Mouse (Mus musculus): ENCODE data around the gene Sdf4. TPM values are rescaled to one million over a fixed set of nuclear protein-coding genes. Genes with fewer than 3 reads are reported as not detected.

Gene Sdf4
- total RNA-seq, 2 experiments from 2014 or later, result 16.7 to 101 TPM

DNA sequence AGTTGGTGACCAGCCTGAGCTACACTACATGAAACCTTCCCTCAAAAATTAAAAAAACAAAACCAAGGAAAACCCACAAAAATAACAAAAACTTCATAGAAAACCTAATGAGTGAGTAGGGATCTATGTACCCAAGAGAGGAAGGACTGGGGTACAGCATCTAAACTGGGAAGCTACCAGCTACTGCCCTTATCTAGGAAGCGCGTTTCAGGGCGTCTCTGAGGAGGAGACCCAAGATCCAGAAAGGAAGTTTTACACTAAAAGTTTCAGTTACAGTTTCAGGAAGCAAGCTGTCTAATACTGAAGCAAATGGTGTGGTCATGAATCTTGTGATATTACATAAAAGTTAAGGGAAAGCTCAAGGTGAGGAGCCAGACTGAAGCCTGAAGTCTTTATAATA, 57.1 kb downstream of the Sdf4 start:
- ATAC-seq (replicated peaks; ENCODE audit: low FRiP score, poor library complexity, severe bottlenecking), result no peak

DNA sequence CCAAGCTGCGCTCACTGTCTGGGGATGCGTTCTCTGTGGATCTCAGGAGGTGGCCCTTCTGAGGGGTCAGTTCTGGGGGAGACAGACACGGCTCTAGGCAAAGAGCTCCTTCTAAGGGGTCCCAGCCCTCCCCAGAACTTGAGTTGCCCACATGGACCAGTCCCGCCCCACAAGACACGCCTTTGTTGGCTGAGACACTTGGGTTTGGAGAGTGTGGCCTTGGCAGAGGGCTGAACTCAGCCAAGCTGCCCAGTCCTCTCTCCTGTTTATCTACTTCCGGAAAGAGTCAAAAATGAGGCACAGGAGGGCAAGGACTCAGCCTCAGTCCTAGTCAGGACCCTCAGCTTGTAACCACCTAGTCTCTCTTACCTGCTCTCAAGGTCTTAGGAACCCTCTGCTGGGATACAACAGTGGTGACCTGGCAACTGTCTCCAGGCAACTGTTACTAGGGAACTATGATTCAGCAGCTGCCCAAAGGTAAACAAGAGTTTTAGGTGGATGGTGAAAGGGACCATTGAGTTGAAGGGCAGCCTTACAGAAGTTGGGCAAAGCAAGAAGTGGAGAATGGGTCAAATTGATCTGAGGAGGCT, 57.8 kb downstream of the Sdf4 start:
- ATAC-seq (replicated peaks; ENCODE audit: low FRiP score, poor library complexity, severe bottlenecking), result no peak

DNA sequence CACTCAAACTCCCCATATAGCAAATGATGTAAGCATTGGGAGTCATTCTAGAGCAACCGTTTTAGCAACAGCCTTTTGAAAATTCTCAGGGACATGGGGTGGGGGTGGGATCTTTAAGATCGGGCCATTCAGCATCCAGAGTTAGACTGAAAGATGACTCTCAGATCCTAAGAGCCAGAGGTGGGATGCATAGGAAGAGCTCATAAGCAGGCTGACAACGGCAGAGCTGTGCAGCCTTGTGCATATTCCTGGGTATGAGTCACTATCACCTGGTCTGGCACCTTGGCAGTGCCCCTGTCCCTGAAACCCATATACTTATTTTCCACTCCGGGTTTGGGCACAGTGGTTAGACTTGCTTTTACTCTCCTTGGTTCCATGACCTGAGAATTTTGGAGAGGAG, 60.4 kb downstream of the Sdf4 start:
- no peak for ATAC-seq (replicated peaks; ENCODE audit: low FRiP score, poor library complexity, severe bottlenecking)

DNA sequence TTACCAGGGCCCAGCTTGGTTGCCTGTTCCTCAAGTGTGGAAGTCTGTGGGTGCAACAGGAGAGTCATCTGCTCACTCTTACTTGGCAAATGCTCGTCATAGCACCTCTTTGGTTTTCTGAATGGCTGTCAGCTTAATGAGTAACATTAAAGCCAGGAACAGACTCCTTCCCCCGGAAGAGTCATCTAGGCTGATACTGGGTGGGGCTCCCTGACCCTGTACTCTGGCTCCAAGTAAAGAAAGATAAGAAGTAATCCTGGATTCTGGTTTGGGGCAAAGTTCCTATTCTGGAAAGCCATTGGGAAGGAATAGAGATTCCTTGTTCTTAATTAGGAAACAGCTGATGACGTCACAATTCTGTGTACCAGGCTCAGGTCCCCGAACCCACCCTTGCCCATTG, 61.5 kb downstream of the Sdf4 start:
- ATAC-seq (replicated peaks; ENCODE audit: low FRiP score, poor library complexity, severe bottlenecking), result no peak

DNA sequence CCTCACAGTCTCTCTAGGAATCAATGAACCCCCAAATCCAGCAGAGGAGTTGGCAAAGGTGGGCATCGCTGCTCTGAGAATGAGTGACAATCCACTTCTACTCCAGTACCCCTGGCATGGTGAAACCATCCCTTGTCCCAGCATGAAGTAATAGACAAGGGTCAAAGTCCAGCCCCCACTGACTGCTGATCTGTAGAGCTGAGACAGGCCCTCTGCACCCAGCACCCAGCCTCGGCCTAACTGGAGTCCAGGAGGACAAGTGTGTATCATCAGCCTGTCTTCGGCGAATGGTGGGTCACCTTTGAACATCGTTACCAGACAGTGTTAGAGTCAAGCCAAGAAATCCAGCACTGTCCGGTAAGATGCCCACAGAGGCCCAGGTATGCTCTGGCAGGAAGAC, 61.9 kb downstream of the Sdf4 start:
- ATAC-seq (replicated peaks; ENCODE audit: low FRiP score, poor library complexity, severe bottlenecking), result no peak

DNA sequence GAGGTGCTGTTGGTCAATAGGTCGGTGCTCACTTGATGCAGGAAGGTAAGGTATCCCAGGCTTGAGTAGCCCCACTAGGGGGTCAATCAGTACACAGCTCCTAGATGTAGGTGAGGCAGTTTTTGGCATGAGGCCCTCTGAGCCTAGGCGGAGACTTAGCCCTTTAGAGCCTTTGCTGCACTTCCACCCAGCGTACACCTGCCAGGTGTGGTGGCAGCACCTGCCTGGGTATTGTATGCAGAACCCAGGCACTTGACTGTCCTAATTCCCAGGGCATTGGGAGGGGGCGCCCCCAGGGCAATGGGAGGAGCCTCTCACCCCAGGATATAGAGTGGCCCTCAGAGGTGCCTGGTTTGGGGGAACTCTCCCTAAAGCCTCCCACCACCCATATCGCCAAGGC, 62.5 kb downstream of the Sdf4 start:
- no peak for ATAC-seq (replicated peaks; ENCODE audit: low FRiP score, poor library complexity, severe bottlenecking)

DNA sequence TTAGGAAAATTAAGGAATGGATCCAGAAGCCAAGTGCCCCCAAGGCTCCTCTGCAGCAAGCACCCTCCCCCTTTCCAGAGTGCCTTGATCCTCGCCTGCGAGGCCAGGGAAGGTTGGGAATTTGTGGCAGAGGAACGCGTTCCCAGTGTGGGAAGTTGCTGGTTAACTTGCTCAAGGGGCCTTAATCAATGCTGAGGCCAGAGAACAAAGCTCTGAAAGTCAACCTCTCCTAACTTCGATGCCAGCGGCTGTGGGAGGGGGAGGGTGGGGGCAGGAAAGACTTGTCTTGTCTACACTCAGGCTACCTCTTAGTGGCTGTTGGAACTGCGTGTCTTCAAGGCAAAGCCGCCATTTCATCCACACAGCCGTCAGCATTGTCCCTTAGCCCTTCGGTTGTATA, 65.0 kb downstream of the Sdf4 start:
- no peak for ATAC-seq (replicated peaks; ENCODE audit: low FRiP score, poor library complexity, severe bottlenecking)

DNA sequence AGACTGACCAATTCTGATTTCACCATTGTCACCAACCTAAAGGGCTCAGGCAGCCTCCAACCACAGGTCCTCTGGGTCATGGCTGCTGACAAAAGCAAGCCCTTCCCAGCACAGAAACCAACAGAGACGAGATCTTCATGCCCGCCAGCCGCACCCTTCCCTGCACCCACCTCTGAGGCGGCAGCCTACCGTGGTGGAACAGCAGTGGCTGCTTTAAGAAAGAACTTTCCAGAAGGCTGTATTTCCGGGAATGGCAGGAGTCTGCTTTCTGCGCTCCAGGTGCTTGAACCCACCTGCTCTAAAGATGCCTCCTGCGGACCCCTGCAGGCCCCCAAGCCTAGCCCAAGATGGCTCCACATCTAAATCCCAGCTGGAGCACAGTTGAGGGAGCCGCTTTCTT, 66.2 kb downstream of the Sdf4 start:
- no peak for ATAC-seq (replicated peaks; ENCODE audit: low FRiP score, poor library complexity, severe bottlenecking)

DNA sequence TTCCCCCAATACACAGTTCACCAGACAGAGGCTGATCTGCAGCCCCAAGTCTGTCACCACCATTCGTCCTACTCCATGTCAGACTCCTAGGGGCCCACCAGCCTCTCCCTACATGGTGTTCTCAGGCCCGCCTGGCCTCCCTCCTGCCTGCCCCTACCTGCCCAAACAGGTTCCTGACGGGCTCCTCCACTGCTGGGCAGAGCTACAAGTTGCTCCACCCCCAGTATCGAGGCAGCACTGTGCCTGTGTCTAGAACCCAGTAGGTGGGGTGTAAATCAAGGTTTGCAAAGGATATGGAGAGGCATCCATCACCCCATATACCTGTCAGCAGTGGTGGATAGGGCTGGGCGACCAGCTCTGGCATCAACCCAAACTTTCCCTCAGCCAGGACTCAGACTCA, 66.6 kb downstream of the Sdf4 start, which contains the start of gene Ttll10:
Gene Ttll10, minus strand, starts transcription at position 154 of the 400 bp plus-strand sequence.
- ATAC-seq (replicated peaks; ENCODE audit: low FRiP score, poor library complexity, severe bottlenecking), result no peak

DNA sequence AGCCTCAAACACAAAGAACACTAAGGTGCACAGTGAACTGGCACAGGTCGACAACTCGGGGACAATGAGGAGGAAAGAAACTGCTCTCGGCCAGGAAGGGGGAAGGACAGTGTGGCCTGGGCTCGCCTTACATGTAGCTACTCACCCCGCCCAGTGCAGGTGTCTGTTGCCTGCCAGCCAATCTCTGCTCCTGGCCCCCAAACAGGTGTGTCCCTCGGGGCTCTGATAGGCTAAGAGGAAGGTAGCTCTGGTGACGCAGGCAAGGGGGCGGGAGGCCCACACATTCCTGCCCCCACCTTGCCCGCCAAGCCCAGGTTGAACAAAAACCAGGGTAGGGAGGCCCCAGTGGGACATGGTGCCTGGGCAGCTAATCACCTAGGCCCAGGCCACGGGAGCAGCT, 67.0 kb downstream of the Sdf4 start:
- ATAC-seq (replicated peaks; ENCODE audit: low FRiP score, poor library complexity, severe bottlenecking), result no peak

Other genes starting within 250 kb of the Sdf4 start
- gene Atad3a, start 231.8 kb upstream of the Sdf4 start, total RNA-seq (2015; ENCODE audit: low replicate concordance), result 4.6 and 14.0 TPM in 2 replicates
- 11.9 and 17.4 TPM in 2 replicates for gene Atad3a, start 231.8 kb upstream of the Sdf4 start, total RNA-seq (2017; ENCODE audit: low replicate concordance)
- not detected in 2 replicates for gene Vwa1, start 218.2 kb upstream of the Sdf4 start, total RNA-seq (2015; ENCODE audit: low replicate concordance)
- not detected in 2 replicates for gene Vwa1, start 218.2 kb upstream of the Sdf4 start, total RNA-seq (2017; ENCODE audit: low replicate concordance)
- 1.3 TPM in 1 of 2 replicates, not detected in the other for gene Tmem88b, start 207.0 kb upstream of the Sdf4 start, total RNA-seq (2015; ENCODE audit: low replicate concordance)
- gene Tmem88b, start 207.0 kb upstream of the Sdf4 start, total RNA-seq (2017; ENCODE audit: low replicate concordance), result 0.42 and 1.3 TPM in 2 replicates
- 2.5 TPM in 1 of 2 replicates, not detected in the other for gene Ankrd65, start 202.4 kb upstream of the Sdf4 start, total RNA-seq (2015; ENCODE audit: low replicate concordance)
- 1.7 and 4.3 TPM in 2 replicates for gene Ankrd65, start 202.4 kb upstream of the Sdf4 start, total RNA-seq (2017; ENCODE audit: low replicate concordance)
- gene Mrpl20, start 190.0 kb upstream of the Sdf4 start, total RNA-seq (2015; ENCODE audit: low replicate concordance), result 33.0 and 33.8 TPM in 2 replicates
- 18.9 and 45.0 TPM in 2 replicates for gene Mrpl20, start 190.0 kb upstream of the Sdf4 start, total RNA-seq (2017; ENCODE audit: low replicate concordance)
- gene Ccnl2, start 180.4 kb upstream of the Sdf4 start, total RNA-seq (2015; ENCODE audit: low replicate concordance), result 117 and 136 TPM in 2 replicates
- 187 and 202 TPM in 2 replicates for gene Ccnl2, start 180.4 kb upstream of the Sdf4 start, total RNA-seq (2017; ENCODE audit: low replicate concordance)
- gene Aurkaip1, start 161.6 kb upstream of the Sdf4 start, total RNA-seq (2015; ENCODE audit: low replicate concordance), result 25.0 and 35.9 TPM in 2 replicates
- gene Aurkaip1, start 161.6 kb upstream of the Sdf4 start, total RNA-seq (2017; ENCODE audit: low replicate concordance), result 48.7 and 56.0 TPM in 2 replicates
- 2.1 TPM in 1 of 2 replicates, not detected in the other for gene Mxra8, start 153.2 kb upstream of the Sdf4 start, total RNA-seq (2015; ENCODE audit: low replicate concordance)
- gene Mxra8, start 153.2 kb upstream of the Sdf4 start, total RNA-seq (2017; ENCODE audit: low replicate concordance), result not detected in 2 replicates
- 3.7 and 6.7 TPM in 2 replicates for gene Dvl1, start 145.5 kb upstream of the Sdf4 start, total RNA-seq (2015; ENCODE audit: low replicate concordance)
- gene Dvl1, start 145.5 kb upstream of the Sdf4 start, total RNA-seq (2017; ENCODE audit: low replicate concordance), result 4.8 and 6.3 TPM in 2 replicates
- gene Tas1r3, start 129.5 kb upstream of the Sdf4 start, total RNA-seq (2015; ENCODE audit: low replicate concordance), result not detected in 2 replicates
- 0.14 and 0.85 TPM in 2 replicates for gene Tas1r3, start 129.5 kb upstream of the Sdf4 start, total RNA-seq (2017; ENCODE audit: low replicate concordance)
- 1.5 and 1.7 TPM in 2 replicates for gene Cptp, start 123.4 kb upstream of the Sdf4 start, total RNA-seq (2015; ENCODE audit: low replicate concordance)
- gene Cptp, start 123.4 kb upstream of the Sdf4 start, total RNA-seq (2017; ENCODE audit: low replicate concordance), result 2.5 and 6.4 TPM in 2 replicates
- 5.6 and 10.0 TPM in 2 replicates for gene Ints11, start 123.3 kb upstream of the Sdf4 start, total RNA-seq (2015; ENCODE audit: low replicate concordance)
- gene Ints11, start 123.3 kb upstream of the Sdf4 start, total RNA-seq (2017; ENCODE audit: low replicate concordance), result 7.8 and 8.5 TPM in 2 replicates
- 2.3 and 5.9 TPM in 2 replicates for gene Pusl1, start 101.1 kb upstream of the Sdf4 start, total RNA-seq (2015; ENCODE audit: low replicate concordance)
- gene Pusl1, start 101.1 kb upstream of the Sdf4 start, total RNA-seq (2017; ENCODE audit: low replicate concordance), result 2.2 and 5.3 TPM in 2 replicates
- gene Acap3, start 101.0 kb upstream of the Sdf4 start, total RNA-seq (2015; ENCODE audit: low replicate concordance), result 5.6 and 10.0 TPM in 2 replicates
- gene Acap3, start 101.0 kb upstream of the Sdf4 start, total RNA-seq (2017; ENCODE audit: low replicate concordance), result 4.3 and 23.7 TPM in 2 replicates
- gene Ube2j2, start 49.0 kb upstream of the Sdf4 start, total RNA-seq (2015; ENCODE audit: low replicate concordance), result 9.4 and 19.4 TPM in 2 replicates
- gene Ube2j2, start 49.0 kb upstream of the Sdf4 start, total RNA-seq (2017; ENCODE audit: low replicate concordance), result 25.6 and 41.3 TPM in 2 replicates
- 99.9 and 100 TPM in 2 replicates for gene C1qtnf12, start 30.6 kb upstream of the Sdf4 start, total RNA-seq (2015; ENCODE audit: low replicate concordance)
- 21.5 and 35.8 TPM in 2 replicates for gene C1qtnf12, start 30.6 kb upstream of the Sdf4 start, total RNA-seq (2017; ENCODE audit: low replicate concordance)
- gene B3galt6, start 223 bp upstream of the Sdf4 start, total RNA-seq (2015; ENCODE audit: low replicate concordance), result 1.0 and 4.4 TPM in 2 replicates
- gene B3galt6, start 223 bp upstream of the Sdf4 start, total RNA-seq (2017; ENCODE audit: low replicate concordance), result 1.2 and 1.4 TPM in 2 replicates
- gene Tnfrsf4, start 21.0 kb downstream of the Sdf4 start, total RNA-seq (2015; ENCODE audit: low replicate concordance), result 5.2 TPM in 1 of 2 replicates, not detected in the other
- 5.5 TPM in 1 of 2 replicates, not detected in the other for gene Tnfrsf4, start 21.0 kb downstream of the Sdf4 start, total RNA-seq (2017; ENCODE audit: low replicate concordance)
- 16.5 TPM in 1 of 2 replicates, not detected in the other for gene Tnfrsf18, start 33.3 kb downstream of the Sdf4 start, total RNA-seq (2015; ENCODE audit: low replicate concordance)
- 2.3 and 2.9 TPM in 2 replicates for gene Tnfrsf18, start 33.3 kb downstream of the Sdf4 start, total RNA-seq (2017; ENCODE audit: low replicate concordance)
- gene Ttll10, start 66.5 kb downstream of the Sdf4 start, total RNA-seq (2015; ENCODE audit: low replicate concordance), result not detected in 2 replicates
- not detected in 2 replicates for gene Ttll10, start 66.5 kb downstream of the Sdf4 start, total RNA-seq (2017; ENCODE audit: low replicate concordance)
- gene 9430015G10Rik, start 117.1 kb downstream of the Sdf4 start, total RNA-seq (2015; ENCODE audit: low replicate concordance), result 5.2 and 7.7 TPM in 2 replicates
- gene 9430015G10Rik, start 117.1 kb downstream of the Sdf4 start, total RNA-seq (2017; ENCODE audit: low replicate concordance), result 11.6 and 16.0 TPM in 2 replicates
- gene Rnf223, start 137.6 kb downstream of the Sdf4 start, total RNA-seq (2015; ENCODE audit: low replicate concordance), result not detected in 2 replicates
- not detected in 2 replicates for gene Rnf223, start 137.6 kb downstream of the Sdf4 start, total RNA-seq (2017; ENCODE audit: low replicate concordance)
- gene Agrn, start 204.6 kb downstream of the Sdf4 start, total RNA-seq (2015; ENCODE audit: low replicate concordance), result 24.2 and 26.7 TPM in 2 replicates
- gene Agrn, start 204.6 kb downstream of the Sdf4 start, total RNA-seq (2017; ENCODE audit: low replicate concordance), result 22.9 and 27.7 TPM in 2 replicates
- 70.9 and 108 TPM in 2 replicates for gene Isg15, start 207.9 kb downstream of the Sdf4 start, total RNA-seq (2015; ENCODE audit: low replicate concordance)
- 185 and 281 TPM in 2 replicates for gene Isg15, start 207.9 kb downstream of the Sdf4 start, total RNA-seq (2017; ENCODE audit: low replicate concordance)
- 8.3 and 18.6 TPM in 2 replicates for gene AW011738, start 210.4 kb downstream of the Sdf4 start, total RNA-seq (2015; ENCODE audit: low replicate concordance)
- 29.9 and 35.8 TPM in 2 replicates for gene AW011738, start 210.4 kb downstream of the Sdf4 start, total RNA-seq (2017; ENCODE audit: low replicate concordance)
- 2.3 and 3.6 TPM in 2 replicates for gene Perm1, start 223.0 kb downstream of the Sdf4 start, total RNA-seq (2015; ENCODE audit: low replicate concordance)
- 4.3 and 4.9 TPM in 2 replicates for gene Perm1, start 223.0 kb downstream of the Sdf4 start, total RNA-seq (2017; ENCODE audit: low replicate concordance)
- 11.0 and 11.1 TPM in 2 replicates for gene Plekhn1, start 242.0 kb downstream of the Sdf4 start, total RNA-seq (2015; ENCODE audit: low replicate concordance)
- 9.9 and 12.8 TPM in 2 replicates for gene Plekhn1, start 242.0 kb downstream of the Sdf4 start, total RNA-seq (2017; ENCODE audit: low replicate concordance)
- 12.1 and 15.0 TPM in 2 replicates for gene Noc2l, start 243.1 kb downstream of the Sdf4 start, total RNA-seq (2015; ENCODE audit: low replicate concordance)
- 24.8 and 28.3 TPM in 2 replicates for gene Noc2l, start 243.1 kb downstream of the Sdf4 start, total RNA-seq (2017; ENCODE audit: low replicate concordance)